Mouse (Mus musculus) left cerebral cortex, postnatal 36 days (tissue): ENCODE measurements at regions not wholly inside any gene's neighbourhood (a gene's known extent, or its start where the extent isn't known, plus 50 kb on each side); places are given as distances from the start of the nearest gene placed in this dataset.

Experiments
- DNase-seq, 2 experiments: peaks; one replicate each; pipeline ENCODE4 v3.0.0; 2021 to 2022; ENCODE audit warnings: low spot score in 2 of 2, mixed read lengths in 1 of 2
- intact Hi-C: fragments of 180-260 bp; cut with DNase I; formaldehyde crosslinking; loops from one replicate; pipeline ENCODE4 v1.15.1; 2025

GRCm38 (mm10) chr2:8115891-8116290, 606.5 kb upstream of the Celf2 start:
- no peak for DNase-seq
- intact Hi-C loops = no loop called here

GRCm38 (mm10) chr2:8112361-8113073, 603.2 kb upstream of the Celf2 start:
- intact Hi-C loops = no loop called here
- DNase-seq = no peak

- no peak for DNase-seq
- intact Hi-C loops = no loop called here
These were observed 584.8 kb upstream of the Celf2 start for GRCm38 (mm10) chr2:8094157-8094556.

- no peak for DNase-seq
- intact Hi-C loops = no loop called here
These were observed 558.5 kb upstream of the Celf2 start for GRCm38 (mm10) chr2:8067901-8068300.

GRCm38 (mm10) chr2:8061687-8062086, 552.3 kb upstream of the Celf2 start:
- intact Hi-C loops = no loop called here
- DNase-seq = no peak

GRCm38 (mm10) chr2:8029212-8029611, 519.8 kb upstream of the Celf2 start:
- intact Hi-C loops = loop anchor here (10.0 kb wide), 2 partner anchors 184 to 316 kb away; no protein-coding TSS in a partner anchor

GRCm38 (mm10) chr2:8027571-8027970, 518.2 kb upstream of the Celf2 start:
- DNase-seq = no peak
- intact Hi-C loops = loop anchor here (10.0 kb wide), 2 partner anchors 183 to 317 kb away; no protein-coding TSS in a partner anchor

More at GRCm38 (mm10) chr2:8029212-8029611, 519.8 kb upstream of the Celf2 start:
- DNase-seq = no peak

- intact Hi-C loops = loop anchor here (10.0 kb wide), 2 partner anchors 182 to 318 kb away; no protein-coding TSS in a partner anchor
- peak in 1 of 2 experiments; percentile 31 for DNase-seq
These were observed 517.3 kb upstream of the Celf2 start for GRCm38 (mm10) chr2:8026648-8027047.

GRCm38 (mm10) chr2:8022651-8023050, 513.3 kb upstream of the Celf2 start:
- intact Hi-C loops = loop anchor here (10.0 kb wide), 2 partner anchors 178 to 322 kb away; no protein-coding TSS in a partner anchor

GRCm38 (mm10) chr2:8022043-8022442, 512.7 kb upstream of the Celf2 start:
- no peak for DNase-seq
- intact Hi-C loops = loop anchor here (10.0 kb wide), 2 partner anchors 177 to 323 kb away; no protein-coding TSS in a partner anchor

More at GRCm38 (mm10) chr2:8022651-8023050, 513.3 kb upstream of the Celf2 start:
- DNase-seq = no peak

GRCm38 (mm10) chr2:8012826-8013225, 503.5 kb upstream of the Celf2 start:
- intact Hi-C loops = loop anchor here (10.0 kb wide), 2 partner anchors 278 to 478 kb away; no protein-coding TSS in a partner anchor
- peak; percentile 56 to 65 for DNase-seq

GRCm38 (mm10) chr2:7999444-7999843, 490.1 kb upstream of the Celf2 start:
- intact Hi-C loops = no loop called here
- no peak for DNase-seq

- intact Hi-C loops = no loop called here
- DNase-seq = no peak
These were observed 465.1 kb upstream of the Celf2 start for GRCm38 (mm10) chr2:7974471-7974870.

- DNase-seq = no peak
- intact Hi-C loops = no loop called here
These were observed 454.1 kb upstream of the Celf2 start for GRCm38 (mm10) chr2:7963456-7963855.

- DNase-seq = no peak
- intact Hi-C loops = no loop called here
These were observed 444.8 kb upstream of the Celf2 start for GRCm38 (mm10) chr2:7954210-7954609.

- no peak for DNase-seq
- intact Hi-C loops = no loop called here
These were observed 443.5 kb upstream of the Celf2 start for GRCm38 (mm10) chr2:7952846-7953245.

- DNase-seq = peak; percentile 33 to 35
- intact Hi-C loops = no loop called here
These were observed 435.6 kb upstream of the Celf2 start for GRCm38 (mm10) chr2:7944946-7945345.

GRCm38 (mm10) chr2:7933617-7934016, 424.3 kb upstream of the Celf2 start:
- intact Hi-C loops = no loop called here
- peak; percentile 23 to 25 for DNase-seq

- intact Hi-C loops = no loop called here
- no peak for DNase-seq
These were observed 396.9 kb upstream of the Celf2 start for GRCm38 (mm10) chr2:7906271-7906670.

GRCm38 (mm10) chr2:7893787-7894186, 384.4 kb upstream of the Celf2 start:
- intact Hi-C loops = no loop called here
- peak in 1 of 2 experiments; percentile 10 for DNase-seq
